Comparison of ENCODE assay signal across 8 mouse cellular contexts in genomic region chr17:34264452-34265351, GRCm38 (mm10). TPM values are rescaled to one million over a fixed set of nuclear protein-coding genes. Genes with fewer than 3 reads are reported as not detected.
DNase-seq lines count a peak whose midpoint lies in the region; ATAC-seq lines count a peak whose summit lies in the region.

No protein-coding gene starts in this region.

- H3K27me3 ChIP-seq in forebrain, embryonic 10.5 days (ENCODE audit: poor library complexity, severe bottlenecking), result peaks cover 40% of the 10 kb centered on the region
- H3K27me3 ChIP-seq in midbrain, embryonic 15.5 days (replicated peaks), result peaks cover 11% of the 10 kb centered on the region

- no peaks in the 10 kb centered on the region for H3K36me3 ChIP-seq in forebrain, embryonic 10.5 days (replicated peaks)
- no peaks in the 10 kb centered on the region for H3K36me3 ChIP-seq in midbrain, embryonic 15.5 days (replicated peaks)

- ATAC-seq in CD4-positive, CD25-positive, alpha-beta regulatory T cell, adult 4 months, result peak; percentile 19
- ATAC-seq in midbrain, embryonic 15.5 days (replicated peaks), result no peak

- H3K4me3 ChIP-seq in forebrain, embryonic 10.5 days, result peak overlapping the region; percentile 70
- H3K4me3 ChIP-seq in midbrain, embryonic 15.5 days, result peak overlapping the region; percentile 51

- H3K27ac ChIP-seq in forebrain, embryonic 10.5 days, result peak overlapping the region; percentile 84
- H3K27ac ChIP-seq in midbrain, embryonic 15.5 days, result no peak overlapping the region

- DNase-seq in adrenal gland, postnatal 10 days, result peak; percentile 23
- DNase-seq in adrenal gland, adult 8-10 months, result no peak
- peak; percentile 66 for DNase-seq in forebrain, embryonic 10.5 days (ENCODE audit: extremely low spot score, low spot score)
- peak; percentile 28 for DNase-seq in kidney, postnatal 10 days
- no peak for DNase-seq in c-Kit-positive CD71-positive TER-119-positive erythroid progenitor cells, embryonic 14.5 days (ENCODE audit: low spot score)
- DNase-seq in ovary, adult 18-20 months (ENCODE audit: low spot score), result no peak

- H3K4me1 ChIP-seq in forebrain, embryonic 10.5 days, result peaks cover 28% of the 10 kb centered on the region
- peaks cover 22% of the 10 kb centered on the region for H3K4me1 ChIP-seq in midbrain, embryonic 15.5 days

- H3K9ac ChIP-seq in midbrain, embryonic 15.5 days, result peak overlapping the region; percentile 50

- no peaks in the 10 kb centered on the region for H3K9me3 ChIP-seq in forebrain, embryonic 10.5 days
- H3K9me3 ChIP-seq in midbrain, embryonic 15.5 days, result no peaks in the 10 kb centered on the region

- under 1% methylated on average over 82 of the region's 93 CpGs for WGBS in forebrain, embryonic 10.5 days
- under 1% methylated on average over 78 of the region's 93 CpGs for WGBS in midbrain, embryonic 15.5 days

- H3K4me2 ChIP-seq in midbrain, embryonic 15.5 days, result peak overlapping the region; percentile 98

RNA-seq across cellular contexts. Expression of gene H2-Ab1, which starts 7.2 kb away (rescaled TPM):
- 10 to 100 TPM; 27.9 to 36.1 TPM for total RNA-seq in adrenal gland, postnatal 10 days (2021)
- total RNA-seq in adrenal gland, adult 8-10 months (2022), result 100 to 1,000 TPM in 3 of 4 experiments, 10 to 100 TPM in 1; 62.4 to 146 (median 115) TPM
- polyA plus RNA-seq in CD4-positive, CD25-positive, alpha-beta regulatory T cell, adult 4 months (2017; shearing (Covaris generic)), result 10 to 100 TPM in 1 of 2 experiments, 1 to 10 TPM in 1; 8.9 to 77.0 TPM
- polyA plus RNA-seq in forebrain, embryonic 10.5 days (2016; fragmentation: Nextera tagmentation; extraction: Ambion mirVana), result 9.8 and 12.5 TPM in 2 replicates
- 1.4 and 2.3 TPM in 2 replicates for polyA plus RNA-seq in midbrain, embryonic 15.5 days (2015; fragmentation: Nextera tagmentation; extraction: Ambion mirVana)

RNA-seq across cellular contexts. Expression of gene H2-Aa, which starts 22.9 kb away (rescaled TPM):
- 10 to 100 TPM; 40.5 to 44.8 TPM for total RNA-seq in adrenal gland, postnatal 10 days (2021)
- 100 to 1,000 TPM in 3 of 4 experiments, 10 to 100 TPM in 1; 77.6 to 181 (median 140) TPM for total RNA-seq in adrenal gland, adult 8-10 months (2022)
- polyA plus RNA-seq in CD4-positive, CD25-positive, alpha-beta regulatory T cell, adult 4 months (2017; shearing (Covaris generic)), result 100 to 1,000 TPM in 1 of 2 experiments, 10 to 100 TPM in 1; 11.3 to 101 TPM
- polyA plus RNA-seq in forebrain, embryonic 10.5 days (2016; fragmentation: Nextera tagmentation; extraction: Ambion mirVana), result 0.17 TPM in 1 of 2 replicates, not detected in the other
- 0.30 and 0.61 TPM in 2 replicates for polyA plus RNA-seq in midbrain, embryonic 15.5 days (2015; fragmentation: Nextera tagmentation; extraction: Ambion mirVana)

RNA-seq across cellular contexts. Expression of gene H2-Ob, which starts 26.0 kb away (rescaled TPM):
- 1 to 10 TPM; 2.7 to 3.5 TPM for total RNA-seq in adrenal gland, postnatal 10 days (2021)
- total RNA-seq in adrenal gland, adult 8-10 months (2022), result 1 to 10 TPM; 1.3 to 1.8 (median 1.5) TPM
- polyA plus RNA-seq in CD4-positive, CD25-positive, alpha-beta regulatory T cell, adult 4 months (2017; shearing (Covaris generic)), result 100 to 1,000 TPM in 1 of 2 experiments, 10 to 100 TPM in 1; 81.1 to 105 TPM
- polyA plus RNA-seq in forebrain, embryonic 10.5 days (2016; fragmentation: Nextera tagmentation; extraction: Ambion mirVana), result not detected in 2 replicates
- 0.06 and 0.18 TPM in 2 replicates for polyA plus RNA-seq in midbrain, embryonic 15.5 days (2015; fragmentation: Nextera tagmentation; extraction: Ambion mirVana)

RNA-seq across cellular contexts. Expression of gene H2-Eb1, which starts 41.0 kb away (rescaled TPM):
- 10 to 100 TPM; 33.3 to 37.7 TPM for total RNA-seq in adrenal gland, postnatal 10 days (2021)
- total RNA-seq in adrenal gland, adult 8-10 months (2022), result 100 to 1,000 TPM in 3 of 4 experiments, 10 to 100 TPM in 1; 83.6 to 191 (median 159) TPM
- 10 to 100 TPM; 12.7 to 77.2 TPM for polyA plus RNA-seq in CD4-positive, CD25-positive, alpha-beta regulatory T cell, adult 4 months (2017; shearing (Covaris generic))
- polyA plus RNA-seq in forebrain, embryonic 10.5 days (2016; fragmentation: Nextera tagmentation; extraction: Ambion mirVana), result 0.54 and 1.0 TPM in 2 replicates
- polyA plus RNA-seq in midbrain, embryonic 15.5 days (2015; fragmentation: Nextera tagmentation; extraction: Ambion mirVana), result 2.9 and 3.1 TPM in 2 replicates

Comparison
In these comparisons a context has a peak if more than half of its experiments do, and no peak if none do; other contexts are left out.
1. DNase-seq: peak in adrenal gland, postnatal 10 days (single experiment), forebrain, embryonic 10.5 days (single experiment) and kidney, postnatal 10 days (single experiment); none in adrenal gland, adult 8-10 months (single experiment), c-Kit-positive CD71-positive TER-119-positive erythroid progenitor cells, embryonic 14.5 days (single experiment) and ovary, adult 18-20 months (single experiment).
2. RNA of gene H2-Ob, which starts 26.0 kb away (polyA plus RNA-seq): 81.1 to 105 TPM in CD4-positive, CD25-positive, alpha-beta regulatory T cell, adult 4 months; 0.06 to 0.18 TPM in midbrain, embryonic 15.5 days and not detected in forebrain, embryonic 10.5 days; every median in the first group is over 10 times any median in the second.